Mouse (Mus musculus) bone marrow macrophage, adult 2 months (primary cell): Measurements from ENCODE around the gene Klrg1. TPM values are rescaled to one million over a fixed set of nuclear protein-coding genes. Genes with fewer than 3 reads are reported as not detected.

Experiments
- H3K27ac ChIP-seq: 2 replicates; pipeline ENCODE4 v1.5.1; 2012; ENCODE audit warnings: low read depth, low read length; ENCODE audit not compliant: insufficient read depth
- H3K4me1 ChIP-seq: 2 replicates; pipeline ENCODE4 v1.6.1; 2012; ENCODE audit warnings: low read length; ENCODE audit not compliant: control insufficient read depth, insufficient read depth
- H3K4me3 ChIP-seq: 2 replicates; pipeline ENCODE4 v1.5.1; 2012; ENCODE audit warnings: mild to moderate bottlenecking, low read length, moderate library complexity; ENCODE audit not compliant: insufficient read depth
- CTCF ChIP-seq: IDR thresholded peaks from 2 replicates; pipeline ENCODE4 v1.5.1; 2012; ENCODE audit warnings: low read depth, mild to moderate bottlenecking, low read length, moderate library complexity
- POLR2A ChIP-seq: IDR thresholded peaks from 2 replicates; pipeline ENCODE4 v1.6.1; 2012; ENCODE audit warnings: mild to moderate bottlenecking, low read depth, low read length, borderline replicate concordance
- polyA plus RNA-seq: library from polyadenylated mRNA; stranded (reverse); fragments of >200 nt; gene quantifications from 2 replicates; pipeline ENCODE4 v1.2.4, GENCODE M21; 2012; ENCODE audit not compliant: missing spikeins, insufficient read depth, insufficient read length

The Klrg1 gene
- not detected in 2 replicates for polyA plus RNA-seq

GRCm38 (mm10) chr6:122282782-122283181 lies at the start of gene Klrg1:
Gene Klrg1 (minus strand): TSS chr6:122282882.
- H3K4me1 ChIP-seq: no peaks in the 10 kb centered on the region

GRCm38 (mm10) chr6:122325361-122325975 lies 42.8 kb upstream of the Klrg1 start:
- no peaks in the 10 kb centered on the region for H3K4me1 ChIP-seq
- TF ChIP-seq CTCF (no peak), POLR2A (no peak)
- H3K27ac ChIP-seq: no peak overlapping the region
- H3K4me3 ChIP-seq: no peak overlapping the region

More at GRCm38 (mm10) chr6:122282782-122283181, at the start of gene Klrg1:
- no peak within 1 kb of the TSS for H3K4me3 ChIP-seq
- TF ChIP-seq POLR2A (no peak), CTCF (no peak)
- no peak within 1 kb of the TSS for H3K27ac ChIP-seq

- no peak for TF ChIP-seq CTCF
- no peak for TF ChIP-seq POLR2A
- Histone ChIP-seq H3K4me3 (no peak overlapping the region), H3K27ac (no peak overlapping the region), H3K4me1 (no peaks in the 10 kb centered on the region)
Measured at GRCm38 (mm10) chr6:122318726-122319125, 36.0 kb upstream of the Klrg1 start.

- TF ChIP-seq CTCF (no peak), POLR2A (no peak)
- Histone ChIP-seq H3K4me3 (peak overlapping the region; percentile 92), H3K27ac (peak overlapping the region; percentile 85), H3K4me1 (peaks cover 14% of the 10 kb centered on the region)
Measured at GRCm38 (mm10) chr6:122310187-122310820, 27.6 kb upstream of the Klrg1 start.

- no peak for TF ChIP-seq CTCF
- no peak for TF ChIP-seq POLR2A
- Histone ChIP-seq H3K27ac (peak overlapping the region; percentile 85), H3K4me3 (peak overlapping the region; percentile 92), H3K4me1 (peaks cover 14% of the 10 kb centered on the region)
Measured at GRCm38 (mm10) chr6:122309446-122309960, 26.8 kb upstream of the Klrg1 start.

- Histone ChIP-seq H3K4me3 (peak within 1 kb of the TSS; percentile 92), H3K27ac (peak within 1 kb of the TSS; percentile 85), H3K4me1 (peaks cover 14% of the 10 kb centered on the region)
- TF ChIP-seq POLR2A: 0 out of 2 replicates have a peak, but pooled peaks have one; percentile 38
- peak; percentile 82 for TF ChIP-seq CTCF
Measured at GRCm38 (mm10) chr6:122308505-122309393, 26.1 kb upstream of the Klrg1 start, which contains the start of gene M6pr. Gene M6pr (plus strand): TSS chr6:122308720.

- H3K4me3 ChIP-seq: no peak overlapping the region
- TF ChIP-seq POLR2A (no peak), CTCF (no peak)
Measured at GRCm38 (mm10) chr6:122308136-122308504, 25.4 kb upstream of the Klrg1 start.

GRCm38 (mm10) chr6:122306707-122307106 lies 24.0 kb upstream of the Klrg1 start:
- TF ChIP-seq POLR2A (no peak), CTCF (no peak)
- H3K4me3 ChIP-seq: no peak overlapping the region
- no peak overlapping the region for H3K27ac ChIP-seq
- H3K4me1 ChIP-seq: peaks cover 9% of the 10 kb centered on the region

More at GRCm38 (mm10) chr6:122308136-122308504, 25.4 kb upstream of the Klrg1 start:
- Histone ChIP-seq H3K27ac (no peak overlapping the region), H3K4me1 (peaks cover 12% of the 10 kb centered on the region)

- H3K4me3 ChIP-seq: no peak overlapping the region
- TF ChIP-seq POLR2A: no peak
- no peak for TF ChIP-seq CTCF
- no peak overlapping the region for H3K27ac ChIP-seq
- no peaks in the 10 kb centered on the region for H3K4me1 ChIP-seq
Measured at GRCm38 (mm10) chr6:122304790-122305555, 22.3 kb upstream of the Klrg1 start.
